In the genomic region with DNA sequence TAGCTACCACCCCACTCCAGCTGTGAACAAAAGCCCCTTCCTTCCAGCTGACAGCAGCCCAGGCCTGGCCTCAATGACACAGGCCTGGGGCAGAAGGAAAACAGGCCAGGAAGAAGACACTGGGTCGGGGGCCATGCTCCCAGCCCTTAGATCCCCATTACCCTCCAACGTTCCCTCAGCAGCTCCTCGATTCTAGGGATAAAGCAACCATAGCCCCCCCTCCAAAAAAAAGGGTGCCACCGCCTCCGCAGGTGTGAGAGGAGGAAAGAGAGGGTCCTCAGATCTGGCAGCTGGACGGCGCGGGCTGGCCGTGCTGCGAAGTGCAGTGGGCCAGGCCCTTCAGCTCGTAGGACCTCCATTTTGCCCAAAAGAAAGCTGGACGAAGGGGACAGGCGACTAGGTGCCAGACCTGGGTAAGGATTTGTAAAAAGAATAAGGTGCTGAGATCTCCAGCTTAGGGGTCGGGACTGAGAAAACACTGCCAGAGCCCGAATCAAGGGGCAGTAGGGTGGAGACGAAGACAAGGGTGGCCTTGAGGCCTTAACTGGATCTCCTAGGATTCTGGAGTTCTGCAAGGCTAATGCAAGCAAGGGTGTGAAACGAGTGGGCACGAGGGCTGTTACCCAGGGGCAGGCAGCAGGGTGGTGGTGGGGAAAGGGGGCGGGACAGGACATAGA, we compare ENCODE assay signal across 1 mouse cellular context.
TF ChIP-seq lines count a peak whose summit lies in the region.

No protein-coding gene starts in this region.

TF ChIP-seq in CH12.LX, 34 proteins besides CTCF, POLR2A, EP300 and RAD21:
- TF ChIP-seq JUN (IDR thresholded peaks at IDR 0.05; ENCODE audit: insufficient read depth, low read depth, low read length) (no peak), ZNF384 (IDR thresholded peaks at IDR 0.05; ENCODE audit: low read depth, low read length) (no peak), ZC3H11A (IDR thresholded peaks at IDR 0.05; ENCODE audit: low read depth, low read length) (no peak), HCFC1 (IDR thresholded peaks at IDR 0.05; ENCODE audit: low read depth, low read length) (no peak), MXI1 (IDR thresholded peaks at IDR 0.05; ENCODE audit: low read depth, low read length) (peak; percentile 38; the same call in 1 of the 2 replicates), SIN3A (IDR thresholded peaks at IDR 0.05; ENCODE audit: low read length) (peak; percentile 46; the same call in 1 of the 2 replicates), RCOR1 (conservative IDR thresholded peaks at IDR 0.05; ENCODE audit: low read depth, low read length) (no peak)
